Mouse (Mus musculus) layer of hippocampus, postnatal 25 days (tissue): Measurements from ENCODE around the gene Smyd3. TPM values are rescaled to one million over a fixed set of nuclear protein-coding genes. Genes with fewer than 3 reads are reported as not detected.

ENCODE experiments used
- DNase-seq, 2 experiments: peaks; one replicate each; pipeline ENCODE4 v3.0.0; 2022; ENCODE audit warnings: mixed read lengths in 2 of 2, low spot score in 1 of 2; ENCODE audit errors: extremely low spot score in 1 of 2
- total RNA-seq, 2 experiments: library from RNA; stranded (reverse); gene quantifications; 2 replicates each; pipeline ENCODE4 v1.2.3; 2021

The Smyd3 gene
- total RNA-seq, 2 experiments from 2014 or later, result 19.7 to 20.4 TPM

GRCm38 (mm10) chr1:178933953-178934637 is 583.7 kb downstream of the Smyd3 start:
- DNase-seq, result no peak

- DNase-seq, result no peak
Measured at GRCm38 (mm10) chr1:178929531-178929930, 588.3 kb downstream of the Smyd3 start.

GRCm38 (mm10) chr1:178924492-178925183 is 593.2 kb downstream of the Smyd3 start:
- DNase-seq, result no peak

GRCm38 (mm10) chr1:178917194-178917902 is 600.5 kb downstream of the Smyd3 start:
- DNase-seq, result no peak

GRCm38 (mm10) chr1:178915056-178915455 is 602.8 kb downstream of the Smyd3 start:
- no peak for DNase-seq

- DNase-seq, result no peak
Measured at GRCm38 (mm10) chr1:178912936-178913716, 604.7 kb downstream of the Smyd3 start.

- DNase-seq, result no peak
Measured at GRCm38 (mm10) chr1:178910951-178911350, 606.9 kb downstream of the Smyd3 start.

Other genes with a start within 250 kb of the Smyd3 start
- 10 to 100 TPM; 24.7 to 25.3 TPM for gene Tfb2m, start 28.2 kb upstream of the Smyd3 start, total RNA-seq
- gene Cnst, start 28.3 kb upstream of the Smyd3 start, total RNA-seq, result 10 to 100 TPM; 30.5 to 35.2 TPM
- 10 to 100 TPM; 60.1 to 68.5 TPM for gene Sccpdh, start 150.2 kb upstream of the Smyd3 start, total RNA-seq
- gene Kif28, start 227.2 kb upstream of the Smyd3 start, total RNA-seq, result under 1 TPM; 0.14 to 0.34 TPM